Mouse (Mus musculus) CH12.LX (cell line): ENCODE data around the gene Smox. TPM values are rescaled to one million over a fixed set of nuclear protein-coding genes. Genes with fewer than 3 reads are reported as not detected.

Experiments used
- DNase-seq: peaks from one replicate; pipeline ENCODE4 v3.0.0-alpha.2; 2013; ENCODE audit errors: extremely low read depth
- H3K27ac ChIP-seq: 2 replicates; pipeline ENCODE4 v1.5.1; 2012; ENCODE audit warnings: low read depth, mild to moderate bottlenecking, control low read depth, moderate library complexity; ENCODE audit not compliant: insufficient read depth
- H3K27me3 ChIP-seq: replicated peaks from 2 replicates; pipeline ENCODE3; 2012; ENCODE audit warnings: inconsistent platforms
- H3K36me3 ChIP-seq, 2 experiments: replicated peaks in 1 of 2; 2 replicates each; pipeline versions ENCODE3 to v1.6.1; 2012; ENCODE audit warnings: inconsistent platforms in 1 of 2, low read length in 1 of 2, mild to moderate bottlenecking in 1 of 2, mixed read lengths in 1 of 2, moderate library complexity in 1 of 2; ENCODE audit not compliant: control insufficient read depth in 1 of 2, insufficient read depth in 1 of 2
- H3K4me1 ChIP-seq, 2 experiments: 2 replicates each; pipeline ENCODE4 v1.6.1; 2012; ENCODE audit warnings: inconsistent platforms in 1 of 2, moderate library complexity in 1 of 2; ENCODE audit not compliant: insufficient read depth in 2 of 2, control insufficient read depth in 1 of 2
- H3K4me2 ChIP-seq: 2 replicates; pipeline ENCODE4 v1.6.1; 2012; ENCODE audit warnings: low read depth, mild to moderate bottlenecking, control low read depth; ENCODE audit not compliant: poor library complexity, insufficient read depth, severe bottlenecking
- H3K4me3 ChIP-seq, 3 experiments: fragments of 150-350 bp in 1 of 3; sonication (generic) in 1 of 3; replicated peaks in 1 of 3; 2 replicates each; pipeline versions ENCODE3 to v1.5.1; 2011 to 2012; ENCODE audit warnings: low read depth in 2 of 3, low read length in 2 of 3, mild to moderate bottlenecking in 2 of 3, moderate library complexity in 2 of 3, control low read depth in 1 of 3, improper control_type of control experiment in 1 of 3, inconsistent platforms in 1 of 3, mixed read lengths in 1 of 3; ENCODE audit not compliant: poor library complexity in 1 of 3
- H3K79me2 ChIP-seq: replicated peaks from 2 replicates; pipeline ENCODE4 v1.6.1; 2012; ENCODE audit warnings: mild to moderate bottlenecking, moderate library complexity; ENCODE audit not compliant: control insufficient read depth, poor library complexity, insufficient read depth, severe bottlenecking; ENCODE audit errors: extremely low read depth
- H3K9ac ChIP-seq: 2 replicates; pipeline ENCODE4 v1.6.1; 2012; ENCODE audit warnings: low read depth, mild to moderate bottlenecking, control low read depth, moderate library complexity; ENCODE audit not compliant: insufficient read depth
- H3K9me3 ChIP-seq: replicated peaks from 2 replicates; pipeline ENCODE3; 2012; ENCODE audit warnings: low read length, inconsistent platforms, mixed read lengths
- BHLHE40 ChIP-seq: IDR thresholded peaks from 2 replicates; pipeline ENCODE4 v1.6.1; 2011; ENCODE audit warnings: mild to moderate bottlenecking, low read depth, low read length, improper control_type of control experiment
- CHD1 ChIP-seq: IDR thresholded peaks from 2 replicates; pipeline ENCODE4 v1.6.1; 2012; ENCODE audit warnings: low read depth, low read length, improper control_type of control experiment, inconsistent platforms
- CTCF ChIP-seq, 2 experiments: IDR thresholded peaks in 1 of 2; conservative IDR thresholded peaks in 1 of 2; 2 replicates each; pipeline ENCODE4 v1.5.1; 2011 to 2012; ENCODE audit warnings: low read depth in 2 of 2, low read length in 2 of 2, improper control_type of control experiment in 1 of 2, inconsistent platforms in 1 of 2, mild to moderate bottlenecking in 1 of 2, moderate library complexity in 1 of 2
- E2F4 ChIP-seq: IDR thresholded peaks from 2 replicates; pipeline ENCODE4 v1.6.1; 2011; ENCODE audit warnings: low read depth, low read length, improper control_type of control experiment; ENCODE audit not compliant: insufficient replicate concordance
- EP300 ChIP-seq: IDR thresholded peaks from 2 replicates; pipeline ENCODE4 v1.6.1; 2011; ENCODE audit warnings: low read length, improper control_type of control experiment
- ETS1 ChIP-seq: conservative IDR thresholded peaks from 2 replicates; pipeline ENCODE4 v1.6.1; 2012; ENCODE audit warnings: low read depth, mild to moderate bottlenecking, inconsistent platforms, low read length, improper control_type of control experiment, moderate library complexity
- GABPA ChIP-seq: IDR thresholded peaks from 2 replicates; pipeline ENCODE4 v1.6.1; 2012; ENCODE audit warnings: low read depth, low read length, improper control_type of control experiment, inconsistent platforms; ENCODE audit not compliant: insufficient replicate concordance
- HCFC1 ChIP-seq: IDR thresholded peaks from 2 replicates; pipeline ENCODE4 v1.6.1; 2012; ENCODE audit warnings: low read depth, mild to moderate bottlenecking, inconsistent platforms, low read length, improper control_type of control experiment
- MAFK ChIP-seq: IDR thresholded peaks from 2 replicates; pipeline ENCODE4 v1.6.1; 2011; ENCODE audit warnings: low read length, improper control_type of control experiment; ENCODE audit not compliant: insufficient replicate concordance
- MAX ChIP-seq: IDR thresholded peaks from 2 replicates; pipeline ENCODE4 v1.6.1; 2011; ENCODE audit warnings: low read length, improper control_type of control experiment
- MAZ ChIP-seq: IDR thresholded peaks from 2 replicates; pipeline ENCODE4 v1.6.1; 2012; ENCODE audit warnings: low read depth, mild to moderate bottlenecking, inconsistent platforms, low read length, improper control_type of control experiment, moderate library complexity
- MXI1 ChIP-seq: IDR thresholded peaks from 2 replicates; pipeline ENCODE4 v1.6.1; 2011; ENCODE audit warnings: mild to moderate bottlenecking, low read depth, low read length, improper control_type of control experiment
- MYC ChIP-seq: IDR thresholded peaks from 2 replicates; pipeline ENCODE4 v1.6.1; 2011; ENCODE audit warnings: low read depth, mild to moderate bottlenecking, improper control_type of control experiment, low read length
- NELFE ChIP-seq: IDR thresholded peaks from 2 replicates; pipeline ENCODE4 v1.6.1; 2011; ENCODE audit warnings: low read depth, low read length, improper control_type of control experiment
- NRF1 ChIP-seq: IDR thresholded peaks from 2 replicates; pipeline ENCODE4 v1.6.1; 2014; ENCODE audit warnings: low read depth, mild to moderate bottlenecking, inconsistent platforms, low read length, improper control_type of control experiment, moderate library complexity
- PAX5 ChIP-seq: IDR thresholded peaks from 2 replicates; pipeline ENCODE4 v1.6.1; 2012; ENCODE audit warnings: low read length, inconsistent platforms, mixed read lengths
- POLR2A ChIP-seq: IDR thresholded peaks from 2 replicates; pipeline ENCODE4 v1.6.1; 2011; ENCODE audit warnings: low read depth, mild to moderate bottlenecking, improper control_type of control experiment, low read length
- SIN3A ChIP-seq: IDR thresholded peaks from 2 replicates; pipeline ENCODE4 v1.6.1; 2012; ENCODE audit warnings: low read length, improper control_type of control experiment, inconsistent platforms
- SMC3 ChIP-seq: IDR thresholded peaks from 2 replicates; pipeline ENCODE4 v1.6.1; 2011; ENCODE audit warnings: low read depth, low read length, improper control_type of control experiment
- TBP ChIP-seq: conservative IDR thresholded peaks from 2 replicates; pipeline ENCODE4 v1.6.1; 2011; ENCODE audit warnings: low read depth, low read length, improper control_type of control experiment
- TCF12 ChIP-seq: IDR thresholded peaks from 2 replicates; pipeline ENCODE4 v1.6.1; 2014; ENCODE audit warnings: low read depth, mild to moderate bottlenecking, inconsistent platforms, low read length, improper control_type of control experiment
- UBTF ChIP-seq: IDR thresholded peaks from 2 replicates; pipeline ENCODE4 v1.6.1; 2012; ENCODE audit warnings: low read depth, mild to moderate bottlenecking, inconsistent platforms, low read length, improper control_type of control experiment, moderate library complexity
- USF1 ChIP-seq: IDR thresholded peaks from 2 replicates; pipeline ENCODE4 v1.6.1; 2014; ENCODE audit warnings: low read depth, mild to moderate bottlenecking, inconsistent platforms, low read length, improper control_type of control experiment
- USF2 ChIP-seq: conservative IDR thresholded peaks from 2 replicates; pipeline ENCODE4 v1.6.1; 2011; ENCODE audit warnings: low read depth, low read length, improper control_type of control experiment
- ZC3H11A ChIP-seq: IDR thresholded peaks from 2 replicates; pipeline ENCODE4 v1.6.1; 2012; ENCODE audit warnings: low read depth, mild to moderate bottlenecking, inconsistent platforms, low read length, improper control_type of control experiment
- ZKSCAN1 ChIP-seq: IDR thresholded peaks from 2 replicates; pipeline ENCODE4 v1.6.1; 2012; ENCODE audit warnings: low read depth, inconsistent platforms, low read length, improper control_type of control experiment, borderline replicate concordance
- ZMIZ1 ChIP-seq: IDR thresholded peaks from 2 replicates; pipeline ENCODE4 v1.6.1; 2012; ENCODE audit warnings: low read depth, mild to moderate bottlenecking, inconsistent platforms, low read length, improper control_type of control experiment
- ZNF384 ChIP-seq: IDR thresholded peaks from 2 replicates; pipeline ENCODE4 v1.6.1; 2012; ENCODE audit warnings: low read depth, low read length, improper control_type of control experiment, inconsistent platforms
- dilution Hi-C: fragments of 300-500 bp; cut with MboI; formaldehyde crosslinking; loops from 2 replicates; pipeline ENCODE4 v1.14.3; 2020; ENCODE audit warnings: low sequenced_read_pairs; ENCODE audit not compliant: extremely low pct_unique_long_range_greater_than_20kb, extremely low pct_ligation_motif_present
- in situ Hi-C: fragments of 300-500 bp; cut with MboI; formaldehyde crosslinking; loops from 3 replicates; pipeline ENCODE4 v1.14.3; 2019; ENCODE audit warnings: low sequenced_read_pairs, low pct_ligation_motif_present, low pct_unique_long_range_greater_than_20kb, mixed read lengths
- polyA plus RNA-seq: library from polyadenylated mRNA; unstranded; fragments of >175 nt; gene quantifications from 2 replicates; pipeline ENCODE4 v1.2.1, GENCODE M21; 2012; ENCODE audit warnings: low read depth; ENCODE audit not compliant: insufficient read length
- total RNA-seq, 2 experiments: library from RNA; depleted of rRNA; stranded (reverse); fragments of 300-350 nt in 1 of 2; fragments of >200 nt in 1 of 2; gene quantifications; 2 replicates each; pipeline ENCODE4 v1.2.3; 2012 to 2014

Smox gene
- total and polyA plus RNA-seq, 3 experiments, result 3.3 to 7.6 (median 4.4) TPM

GRCm38 (mm10) chr2:131491707-131492595, 655 bp downstream of the Smox start:
- Histone ChIP-seq H3K27me3 (peaks cover 28% of the 10 kb centered on the region), H3K9ac (peak overlapping the region; percentile 71), H3K36me3 (no peaks in the 10 kb centered on the region), H3K4me3 (peak overlapping the region; percentile 32 to 81 (median 65)), H3K27ac (no peak overlapping the region), H3K9me3 (no peaks in the 10 kb centered on the region), H3K4me2 (peak overlapping the region; percentile 92), H3K4me1 (peaks cover 3 to 16% of the 10 kb centered on the region in 2 experiments; a peak in 3 of 4 replicates), H3K79me2 (no peaks in the 10 kb centered on the region)
- TF ChIP-seq CTCF (conservative IDR thresholded peaks at IDR 0.05 in 1 of 2, IDR thresholded peaks at IDR 0.05 in 1 of 2; ENCODE audit: low read depth in 2 of 2, low read length in 2 of 2) (no peak), USF1 (no peak), POLR2A (peak; percentile 43; the same call in 1 of the 2 replicates), ZC3H11A (no peak), UBTF (no peak; the same call in 1 of the 2 replicates), CHD1 (no peak; the same call in 1 of the 2 replicates), PAX5 (no peak), ZNF384 (no peak), GABPA (no peak), TBP (no peak), TCF12 (peak; percentile 57; the same call in 1 of the 2 replicates), E2F4 (no peak), ZMIZ1 (peak; percentile 52; the same call in 1 of the 2 replicates), NELFE (0 out of 2 replicates have a peak, but pooled peaks have one; percentile 49), SIN3A (peak; percentile 48), MAZ (0 out of 2 replicates have a peak, but pooled peaks have one; percentile 26)
- in situ Hi-C loops, result no loop called here
- dilution Hi-C loops, result no loop called here
- DNase-seq, result peak; percentile 58

GRCm38 (mm10) chr2:131492596-131493139, 1.4 kb downstream of the Smox start:
- H3K4me2 ChIP-seq, result peak overlapping the region; percentile 92
- no peak overlapping the region for H3K9ac ChIP-seq
- in situ Hi-C loops, result no loop called here
- H3K9me3 ChIP-seq, result no peaks in the 10 kb centered on the region
- H3K36me3 ChIP-seq, result no peaks in the 10 kb centered on the region
- H3K27ac ChIP-seq, result no peak overlapping the region
- H3K79me2 ChIP-seq, result no peaks in the 10 kb centered on the region
- TF ChIP-seq BHLHE40 (no peak), CHD1 (no peak), MAFK (no peak), USF2 (no peak), ZKSCAN1 (no peak), SIN3A (no peak), NRF1 (no peak), HCFC1 (no peak), TCF12 (no peak), EP300 (no peak), UBTF (no peak), MXI1 (no peak), ETS1 (no peak), CTCF (conservative IDR thresholded peaks at IDR 0.05 in 1 of 2, IDR thresholded peaks at IDR 0.05 in 1 of 2; ENCODE audit: low read depth in 2 of 2, low read length in 2 of 2) (no peak), E2F4 (no peak), MAX (no peak), PAX5 (no peak), ZNF384 (no peak), SMC3 (no peak), MYC (no peak)
- no peak for DNase-seq
- peak overlapping the region in 2 of 3 experiments; percentile 65 to 81 for H3K4me3 ChIP-seq
- dilution Hi-C loops, result no loop called here
- H3K4me1 ChIP-seq, result peaks cover 3 to 16% of the 10 kb centered on the region in 2 experiments; a peak in 3 of 4 replicates
- H3K27me3 ChIP-seq, result peaks cover 28% of the 10 kb centered on the region
